Mouse (Mus musculus): Measurements from ENCODE around the gene Tnfrsf22. TPM values are rescaled to one million over a fixed set of nuclear protein-coding genes. Genes with fewer than 3 reads are reported as not detected.
"Not testable (repeated sequence)": the region's sequence is repeated elsewhere in the genome, so short reads cannot be mapped to it uniquely, and the experiment has no call there.

The Tnfrsf22 gene
- polyA plus RNA-seq, 1 experiment from 2014 or later, result 2.8 TPM

GRCm38 (mm10) chr7:143684569-143684968 lies 35.1 kb upstream of the Tnfrsf22 start:
- H3K36me3 ChIP-seq, result peaks cover 19% of the 10 kb centered on the region
- H3K4me3 ChIP-seq; H3K4me2 ChIP-seq; H3K9ac ChIP-seq; ATAC-seq (replicated peaks; ENCODE audit: insufficient number of reproducible peaks, insufficient read depth, low FRiP score, low read depth); H3K27ac ChIP-seq; H3K4me1 ChIP-seq (replicated peaks); H3K9me3 ChIP-seq (replicated peaks); H3K27me3 ChIP-seq: not testable (repeated sequence)
- WGBS, result 84% methylated on average over 1 of the region's 2 CpGs

- Histone ChIP-seq H3K4me1 (replicated peaks) (no peaks in the 10 kb centered on the region), H3K4me2 (no peak overlapping the region), H3K9ac (no peak overlapping the region), H3K9me3 (replicated peaks) (no peaks in the 10 kb centered on the region), H3K27me3 (no peaks in the 10 kb centered on the region), H3K4me3 (no peak overlapping the region), H3K27ac (no peak overlapping the region), H3K36me3 (no peaks in the 10 kb centered on the region)
- 76% methylated on average over 1 of the region's 1 CpGs for WGBS
- no peak for ATAC-seq (replicated peaks; ENCODE audit: insufficient number of reproducible peaks, insufficient read depth, low FRiP score, low read depth)
Measured at GRCm38 (mm10) chr7:143681566-143681965, 32.1 kb upstream of the Tnfrsf22 start.

GRCm38 (mm10) chr7:143680836-143681235 lies 31.4 kb upstream of the Tnfrsf22 start:
- H3K4me1 ChIP-seq (replicated peaks); H3K4me2 ChIP-seq; H3K9ac ChIP-seq; H3K9me3 ChIP-seq (replicated peaks); H3K4me3 ChIP-seq; ATAC-seq (replicated peaks; ENCODE audit: insufficient number of reproducible peaks, insufficient read depth, low FRiP score, low read depth); H3K27ac ChIP-seq; H3K27me3 ChIP-seq; H3K36me3 ChIP-seq: not testable (repeated sequence)
- 57% methylated on average over 2 of the region's 2 CpGs for WGBS

GRCm38 (mm10) chr7:143679650-143680049 lies 30.2 kb upstream of the Tnfrsf22 start:
- H3K4me1 ChIP-seq (replicated peaks); H3K4me3 ChIP-seq; H3K36me3 ChIP-seq; H3K9me3 ChIP-seq (replicated peaks); H3K27me3 ChIP-seq; H3K27ac ChIP-seq; H3K9ac ChIP-seq; ATAC-seq (replicated peaks; ENCODE audit: insufficient number of reproducible peaks, insufficient read depth, low FRiP score, low read depth); H3K4me2 ChIP-seq: not testable (repeated sequence)
- WGBS, result 74% methylated on average over 2 of the region's 2 CpGs

- H3K4me3 ChIP-seq, result no peak overlapping the region
- no peak for ATAC-seq (replicated peaks; ENCODE audit: insufficient number of reproducible peaks, insufficient read depth, low FRiP score, low read depth)
- H3K27ac ChIP-seq, result no peak overlapping the region
- H3K36me3 ChIP-seq, result no peaks in the 10 kb centered on the region
- H3K4me2 ChIP-seq, result no peak overlapping the region
- H3K9ac ChIP-seq, result no peak overlapping the region
- H3K27me3 ChIP-seq, result no peaks in the 10 kb centered on the region
- H3K9me3 ChIP-seq (replicated peaks), result no peaks in the 10 kb centered on the region
- no peaks in the 10 kb centered on the region for H3K4me1 ChIP-seq (replicated peaks)
Measured at GRCm38 (mm10) chr7:143666427-143667311, 17.2 kb upstream of the Tnfrsf22 start.

- 70% methylated on average over 2 of the region's 2 CpGs for WGBS
Measured at GRCm38 (mm10) chr7:143663470-143663869, 14.0 kb upstream of the Tnfrsf22 start.

GRCm38 (mm10) chr7:143660797-143661196 lies 11.3 kb upstream of the Tnfrsf22 start:
- no peaks in the 10 kb centered on the region for H3K4me1 ChIP-seq (replicated peaks)
- no peak for ATAC-seq (replicated peaks; ENCODE audit: insufficient number of reproducible peaks, insufficient read depth, low FRiP score, low read depth)

More at GRCm38 (mm10) chr7:143663470-143663869, 14.0 kb upstream of the Tnfrsf22 start:
- no peak overlapping the region for H3K9ac ChIP-seq
- no peaks in the 10 kb centered on the region for H3K4me1 ChIP-seq (replicated peaks)
- no peaks in the 10 kb centered on the region for H3K27me3 ChIP-seq
- H3K4me2 ChIP-seq, result no peak overlapping the region
- no peak for ATAC-seq (replicated peaks; ENCODE audit: insufficient number of reproducible peaks, insufficient read depth, low FRiP score, low read depth)
- no peaks in the 10 kb centered on the region for H3K9me3 ChIP-seq (replicated peaks)
- no peak overlapping the region for H3K27ac ChIP-seq
- no peaks in the 10 kb centered on the region for H3K36me3 ChIP-seq
- H3K4me3 ChIP-seq, result no peak overlapping the region

GRCm38 (mm10) chr7:143649769-143650346 lies 397 bp upstream of the Tnfrsf22 start:
- not testable (repeated sequence) for H3K27ac ChIP-seq; ATAC-seq (replicated peaks; ENCODE audit: insufficient number of reproducible peaks, insufficient read depth, low FRiP score, low read depth); H3K9ac ChIP-seq; H3K9me3 ChIP-seq (replicated peaks); H3K36me3 ChIP-seq; H3K4me1 ChIP-seq (replicated peaks); H3K27me3 ChIP-seq
- Histone ChIP-seq H3K4me3 (peak overlapping the region; percentile 62), H3K4me2 (peak overlapping the region; percentile 92)
- WGBS, result 54% methylated on average over 10 of the region's 10 CpGs

More at GRCm38 (mm10) chr7:143660797-143661196, 11.3 kb upstream of the Tnfrsf22 start:
- no peaks in the 10 kb centered on the region for H3K27me3 ChIP-seq
- no peak overlapping the region for H3K9ac ChIP-seq
- no peak overlapping the region for H3K4me2 ChIP-seq
- no peaks in the 10 kb centered on the region for H3K36me3 ChIP-seq
- H3K9me3 ChIP-seq (replicated peaks), result no peaks in the 10 kb centered on the region
- H3K4me3 ChIP-seq, result no peak overlapping the region
- no peak overlapping the region for H3K27ac ChIP-seq

GRCm38 (mm10) chr7:143643949-143644348 lies 5.5 kb downstream of the Tnfrsf22 start:
- not testable (repeated sequence) for H3K4me3 ChIP-seq; H3K9me3 ChIP-seq (replicated peaks); H3K36me3 ChIP-seq; H3K4me1 ChIP-seq (replicated peaks); H3K27ac ChIP-seq; H3K9ac ChIP-seq; H3K4me2 ChIP-seq; ATAC-seq (replicated peaks; ENCODE audit: insufficient number of reproducible peaks, insufficient read depth, low FRiP score, low read depth); H3K27me3 ChIP-seq
- 71% methylated on average over 2 of the region's 2 CpGs for WGBS

GRCm38 (mm10) chr7:143636674-143637073 lies 12.8 kb downstream of the Tnfrsf22 start:
- Histone ChIP-seq H3K9ac (no peak overlapping the region), H3K4me3 (no peak overlapping the region), H3K9me3 (replicated peaks) (no peaks in the 10 kb centered on the region), H3K36me3 (no peaks in the 10 kb centered on the region), H3K27ac (no peak overlapping the region), H3K4me1 (replicated peaks) (no peaks in the 10 kb centered on the region), H3K27me3 (no peaks in the 10 kb centered on the region), H3K4me2 (no peak overlapping the region)
- ATAC-seq (replicated peaks; ENCODE audit: insufficient number of reproducible peaks, insufficient read depth, low FRiP score, low read depth), result no peak
- WGBS, result 88% methylated on average over 1 of the region's 1 CpGs

GRCm38 (mm10) chr7:143631503-143631902 lies 18.0 kb downstream of the Tnfrsf22 start:
- Histone ChIP-seq H3K27ac (no peak overlapping the region), H3K4me1 (replicated peaks) (no peaks in the 10 kb centered on the region), H3K4me3 (no peak overlapping the region), H3K27me3 (0 out of 2 replicates have a peak, but pooled peaks cover under 1% of the 10 kb centered on the region), H3K36me3 (no peaks in the 10 kb centered on the region), H3K9ac (no peak overlapping the region), H3K4me2 (no peak overlapping the region), H3K9me3 (replicated peaks) (no peaks in the 10 kb centered on the region)
- 59% methylated on average over 2 of the region's 2 CpGs for WGBS
- ATAC-seq (replicated peaks; ENCODE audit: insufficient number of reproducible peaks, insufficient read depth, low FRiP score, low read depth), result no peak

- WGBS, result 47% methylated on average over 1 of the region's 1 CpGs
Measured at GRCm38 (mm10) chr7:143629501-143629900, 20.0 kb downstream of the Tnfrsf22 start.

More at GRCm38 (mm10) chr7:143629501-143629900, 20.0 kb downstream of the Tnfrsf22 start:
- H3K27ac ChIP-seq, result no peak overlapping the region
- no peak overlapping the region for H3K4me2 ChIP-seq
- H3K36me3 ChIP-seq, result no peaks in the 10 kb centered on the region
- H3K9ac ChIP-seq, result no peak overlapping the region
- 0 out of 2 replicates have a peak, but pooled peaks cover 2% of the 10 kb centered on the region for H3K27me3 ChIP-seq
- H3K9me3 ChIP-seq (replicated peaks), result no peaks in the 10 kb centered on the region
- no peak for ATAC-seq (replicated peaks; ENCODE audit: insufficient number of reproducible peaks, insufficient read depth, low FRiP score, low read depth)
- H3K4me1 ChIP-seq (replicated peaks), result no peaks in the 10 kb centered on the region
- no peak overlapping the region for H3K4me3 ChIP-seq
